Mouse (Mus musculus): ENCODE measurements around the gene Acss2.

Gene Acss2

DNA sequence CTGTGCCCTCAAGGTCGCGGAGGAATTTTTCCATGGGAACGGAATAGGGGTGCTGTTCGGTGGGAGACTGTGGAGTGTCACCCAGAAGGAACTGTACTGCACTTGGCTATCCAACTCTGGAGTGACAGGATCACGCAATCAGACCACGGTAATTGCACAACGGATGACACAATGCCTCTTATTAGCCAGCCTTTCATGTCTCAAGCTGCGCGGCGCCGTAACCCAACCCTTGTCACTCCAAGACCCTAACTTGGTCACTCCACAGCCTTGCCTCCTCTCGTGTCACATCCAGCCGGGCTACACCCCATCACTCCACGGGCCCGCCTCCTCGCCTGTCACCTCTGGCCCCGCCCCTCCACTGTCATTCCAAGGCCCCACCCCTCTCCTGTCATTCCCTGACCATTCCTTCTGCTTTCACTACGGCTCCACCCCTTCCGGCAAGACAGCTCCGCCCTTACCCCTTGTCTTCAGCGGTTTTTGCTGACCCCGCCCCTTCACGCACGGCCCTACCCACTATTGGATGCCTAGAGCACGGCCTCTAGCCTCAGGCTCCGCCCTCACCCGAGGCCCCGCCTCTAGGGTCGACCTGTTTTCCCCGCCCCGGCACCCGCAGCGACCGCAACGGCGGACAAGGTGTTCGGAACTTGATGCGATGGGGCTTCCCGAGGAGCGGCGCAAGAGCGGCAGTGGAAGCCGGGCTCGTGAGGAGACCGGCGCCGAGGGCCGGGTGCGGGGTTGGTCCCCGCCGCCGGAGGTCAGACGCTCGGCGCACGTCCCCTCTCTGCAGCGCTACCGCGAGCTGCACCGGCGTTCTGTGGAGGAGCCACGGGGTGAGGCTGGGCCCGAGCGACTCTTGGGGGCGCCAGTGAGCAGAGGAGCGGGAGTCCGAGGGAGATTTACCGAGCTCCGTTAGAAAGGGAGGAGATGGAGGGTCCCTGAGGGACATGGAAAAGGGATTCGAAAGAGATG lies at the start of gene Acss2, which contains the start of gene Ggt7:
TSS of gene Acss2 (plus strand) at position 494 of the 969 bp plus-strand sequence.
TSS of gene Ggt7 (minus strand) at position 783 of the 969 bp plus-strand sequence.
- DNase-seq (ENCODE audit: low read depth, low spot score): peak; percentile 94

DNA sequence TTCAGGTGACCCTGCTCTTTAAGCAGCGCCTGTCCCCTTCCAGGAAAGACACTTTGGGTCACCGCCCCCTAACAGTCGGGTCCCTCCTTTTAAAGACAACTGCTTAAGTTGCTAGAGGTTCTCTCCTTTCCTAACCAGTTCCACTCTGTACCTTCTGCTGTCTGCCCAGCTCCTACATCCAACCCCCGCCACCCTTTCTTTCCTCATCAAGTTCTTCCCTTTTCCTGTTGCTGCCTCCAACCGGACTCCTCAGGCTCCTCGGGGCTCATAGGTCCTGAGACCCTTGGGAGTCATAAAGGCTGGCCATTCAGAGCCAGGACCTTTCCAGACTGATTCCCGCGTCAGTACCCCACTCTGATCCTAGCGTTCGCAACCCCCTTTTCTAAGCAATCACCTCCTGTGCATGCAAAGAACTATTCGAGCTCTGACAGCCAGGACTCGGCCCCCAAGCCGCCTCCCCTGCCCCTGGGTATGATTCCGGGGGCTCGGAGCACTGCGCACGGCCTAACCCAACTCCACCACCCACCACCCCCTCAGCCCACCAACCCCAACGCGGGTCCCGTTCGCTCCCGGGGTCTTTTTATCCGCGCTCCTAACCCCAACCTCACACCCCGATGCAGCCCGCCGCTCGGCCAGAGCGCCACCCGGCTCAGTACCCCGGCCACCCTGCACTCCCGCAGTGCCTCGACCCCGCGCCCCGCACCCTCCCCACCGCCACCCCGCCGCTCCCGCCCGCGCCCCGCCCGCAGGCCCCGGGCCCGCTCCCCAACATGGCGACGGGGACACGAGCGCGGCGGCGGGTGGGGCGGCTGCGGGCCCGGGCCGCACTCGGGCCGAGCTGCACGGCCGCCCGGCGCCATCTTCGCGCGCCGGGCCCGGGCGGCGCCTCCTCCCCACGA lies 44.8 kb upstream of the Acss2 start:
- DNase-seq (ENCODE audit: low read depth, low spot score): peak; percentile 61

DNA sequence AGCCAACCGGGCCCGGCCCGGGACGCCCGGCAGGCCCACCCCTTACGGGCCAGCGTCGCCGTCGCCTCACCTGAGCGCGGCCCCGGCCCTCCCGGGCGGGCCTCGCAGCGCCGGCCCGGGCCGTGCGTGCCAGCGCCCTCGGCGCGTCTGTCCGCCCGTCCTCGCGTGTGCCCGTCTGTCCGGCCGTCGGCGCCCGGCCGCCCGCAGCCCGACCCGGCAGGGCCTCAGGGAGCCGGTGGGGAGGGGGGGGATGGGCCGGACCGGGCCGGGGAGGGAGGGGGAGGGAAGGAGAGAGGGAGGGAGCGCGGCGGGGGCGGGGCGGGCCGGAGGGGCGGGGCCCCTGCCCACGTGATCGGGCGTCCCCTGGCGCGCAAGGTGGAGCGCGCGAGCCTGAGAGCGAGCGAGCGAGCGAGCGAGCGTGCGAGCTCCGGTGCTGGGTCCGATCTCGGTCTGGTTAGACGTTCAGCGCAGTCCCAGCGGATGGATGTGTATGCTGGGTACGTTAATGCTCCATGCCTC lies 44.1 kb upstream of the Acss2 start, which contains the start of gene Ncoa6:
TSS of gene Ncoa6 (minus strand) at position 325 of the 519 bp plus-strand sequence.
- peak; percentile 67 for DNase-seq (ENCODE audit: low read depth, low spot score)

DNA sequence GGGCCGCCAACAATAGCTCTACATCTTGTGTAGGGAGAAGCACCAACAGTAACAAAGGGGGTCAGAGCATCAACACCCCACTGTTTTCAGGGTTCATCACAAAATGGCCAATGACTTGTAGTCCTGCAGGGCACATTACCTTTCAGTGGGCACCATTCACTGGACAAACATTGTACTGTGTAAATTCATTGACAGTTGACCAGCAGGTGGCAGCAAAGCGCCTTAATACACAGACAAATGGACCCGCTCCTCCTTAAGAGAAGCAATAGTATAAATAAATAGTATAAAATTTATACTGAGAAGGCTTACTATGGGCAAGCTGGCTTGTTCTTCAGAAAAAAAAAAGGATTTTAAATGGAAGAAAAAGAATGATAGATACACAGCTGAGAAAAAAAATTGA lies 35.7 kb upstream of the Acss2 start:
- peak; percentile 67 for DNase-seq (ENCODE audit: low read depth, low spot score)

DNA sequence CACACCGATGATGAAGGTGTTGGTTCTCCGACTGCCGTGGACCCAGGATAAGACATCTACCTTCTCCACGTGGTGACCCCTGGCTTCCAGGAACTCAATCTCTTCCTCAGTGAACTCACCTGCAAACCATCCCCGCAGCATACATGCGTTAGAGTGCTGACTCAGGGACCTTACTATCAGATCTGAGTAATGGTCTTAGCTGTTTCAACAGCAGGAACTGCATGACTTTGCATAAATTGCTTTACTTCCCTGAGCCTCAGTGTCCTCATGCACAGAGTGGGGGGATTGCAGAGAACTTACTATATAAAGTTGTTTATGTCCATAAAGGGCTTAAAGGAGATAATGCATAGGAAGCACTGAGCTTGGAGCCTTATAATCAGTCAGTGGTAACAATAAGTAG lies 26.8 kb upstream of the Acss2 start:
- no peak for DNase-seq (ENCODE audit: low read depth, low spot score)

DNA sequence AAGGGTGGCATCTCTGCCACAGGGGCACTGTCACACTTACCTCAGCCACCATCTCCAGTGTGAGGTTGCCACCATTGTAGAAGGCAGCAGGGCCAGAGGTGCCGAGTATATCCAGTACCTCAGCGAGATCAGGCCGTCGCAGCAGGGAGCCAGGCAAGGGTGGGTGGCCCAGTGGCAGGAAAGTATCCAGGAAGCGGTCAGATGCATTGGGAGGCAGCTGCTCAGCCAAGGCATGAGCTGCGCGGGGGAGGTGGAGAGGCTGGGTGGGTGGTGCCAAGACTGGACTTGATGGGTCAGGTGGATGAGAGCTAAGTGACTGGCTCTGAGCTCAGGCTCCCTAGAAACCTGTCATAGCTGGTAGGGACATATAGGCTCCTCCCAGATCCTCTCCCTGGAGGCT lies 15.2 kb upstream of the Acss2 start:
- no peak for DNase-seq (ENCODE audit: low read depth, low spot score)

DNA sequence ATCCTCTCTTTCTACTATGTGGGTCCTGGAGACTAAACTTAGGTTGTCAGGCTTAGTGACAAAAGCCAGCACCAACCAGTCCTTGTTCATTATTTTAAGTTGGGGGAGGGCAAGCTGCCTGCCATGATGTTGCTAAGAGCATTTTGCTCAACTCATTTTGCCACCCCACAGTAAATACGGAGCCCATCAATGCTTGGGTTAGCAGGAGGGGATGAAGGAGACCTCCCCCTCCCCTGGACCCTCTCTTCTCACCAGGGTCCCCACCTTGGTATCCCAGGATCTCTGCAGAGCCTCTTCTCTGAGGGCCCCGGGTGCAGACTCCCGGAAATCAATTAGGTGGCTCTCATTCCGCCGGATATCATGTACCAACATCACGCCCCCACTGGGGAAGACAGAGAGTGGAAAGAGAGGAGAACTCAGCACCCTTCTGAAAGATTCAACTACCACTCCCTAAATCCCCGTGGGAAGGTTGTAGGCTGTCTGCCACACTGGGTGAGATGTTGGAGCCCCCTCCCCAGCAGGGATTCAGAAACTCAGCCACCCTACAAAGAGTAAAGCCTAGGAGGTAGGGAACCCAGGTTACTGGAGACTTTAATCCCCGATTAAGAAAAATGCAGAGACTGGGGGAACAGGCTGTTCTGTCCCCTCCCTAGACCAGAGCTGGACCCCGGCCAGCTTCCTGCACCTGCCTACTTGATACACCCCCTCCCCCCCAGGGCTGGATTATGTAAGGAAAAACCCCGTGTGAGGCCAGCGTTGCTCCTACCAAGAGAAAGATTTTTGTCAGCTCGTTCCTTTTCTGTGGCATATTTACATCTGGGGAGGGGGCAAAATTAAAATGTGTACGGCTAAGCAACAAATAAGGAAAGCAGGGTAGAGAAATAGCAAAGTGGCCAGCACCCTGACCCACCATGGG lies 13.1 kb upstream of the Acss2 start:
- DNase-seq (ENCODE audit: low read depth, low spot score): no peak

DNA sequence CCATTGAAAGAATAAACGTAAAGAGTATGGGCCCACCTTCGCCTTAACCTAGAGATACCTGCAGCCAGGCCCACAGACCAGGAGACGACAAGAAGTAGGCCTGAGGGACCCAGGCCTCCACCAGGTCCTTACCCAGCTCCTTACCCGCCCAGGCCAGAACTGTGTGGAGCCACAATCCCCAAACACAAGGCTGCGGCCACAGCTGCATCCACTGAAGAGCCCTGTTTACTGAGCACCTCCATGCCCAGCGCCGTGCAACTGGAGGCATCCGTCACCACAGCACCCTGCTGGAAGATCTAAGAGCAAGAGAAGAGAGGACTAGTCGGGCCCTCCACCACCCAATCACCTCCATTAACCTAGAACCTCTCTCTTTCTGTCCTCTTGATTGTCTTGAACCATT lies 11.9 kb upstream of the Acss2 start:
- DNase-seq (ENCODE audit: low read depth, low spot score): no peak

DNA sequence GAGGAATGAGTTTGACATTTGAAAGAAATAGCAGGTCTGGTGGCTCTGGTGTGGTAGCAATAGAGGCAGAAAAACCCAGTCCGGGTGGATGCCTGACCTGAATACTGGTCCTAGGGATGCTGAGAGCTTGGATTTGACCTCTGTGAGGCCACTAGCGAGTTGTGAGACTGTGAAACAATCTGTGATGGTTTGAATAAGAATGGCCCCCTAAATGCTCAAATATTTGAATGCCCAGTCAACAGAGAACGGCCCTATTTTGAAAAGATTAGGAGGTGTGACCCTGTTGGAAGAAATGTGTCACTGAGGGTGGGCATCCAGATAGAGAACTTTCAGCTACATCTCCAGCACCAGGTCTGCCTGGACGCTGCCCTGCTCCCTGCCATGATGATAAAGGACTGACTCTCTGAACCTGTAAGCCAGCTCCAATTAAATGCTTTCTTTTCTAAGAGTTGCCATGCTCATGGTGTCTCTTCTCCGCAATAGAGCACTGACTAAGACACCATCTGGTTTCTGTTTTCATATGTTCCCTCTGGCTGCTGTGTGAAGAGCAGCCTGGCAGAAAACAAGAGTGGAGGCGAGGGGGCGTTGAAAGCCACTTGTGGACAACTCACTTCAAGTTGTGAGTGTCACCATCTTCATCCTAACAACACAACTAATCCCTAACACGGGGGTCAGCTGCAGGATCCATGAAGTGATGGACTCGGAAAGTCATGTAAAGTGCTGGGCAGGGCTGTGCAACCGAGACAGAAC lies 9.9 kb upstream of the Acss2 start:
- DNase-seq (ENCODE audit: low read depth, low spot score): no peak

DNA sequence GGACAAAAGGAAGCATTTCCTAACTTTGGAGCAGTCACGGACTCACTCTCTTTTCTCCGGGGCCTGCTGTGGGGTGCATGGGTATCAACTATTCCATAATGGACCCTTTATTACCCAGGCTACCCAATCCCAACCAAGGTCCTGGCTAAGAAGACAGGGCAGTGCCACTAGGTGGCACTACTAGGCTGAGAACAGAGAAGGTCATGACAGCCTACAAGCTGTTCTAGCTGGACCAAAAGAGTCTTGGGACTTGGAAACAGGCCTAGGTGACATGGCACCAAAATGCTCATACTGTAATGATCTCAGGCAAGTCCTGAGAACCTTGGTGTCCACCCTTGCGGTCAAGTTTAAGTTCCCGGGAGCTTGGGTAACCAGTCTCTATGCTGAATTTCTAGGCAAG lies 5.3 kb upstream of the Acss2 start:
- DNase-seq (ENCODE audit: low read depth, low spot score): peak; percentile 48

DNA sequence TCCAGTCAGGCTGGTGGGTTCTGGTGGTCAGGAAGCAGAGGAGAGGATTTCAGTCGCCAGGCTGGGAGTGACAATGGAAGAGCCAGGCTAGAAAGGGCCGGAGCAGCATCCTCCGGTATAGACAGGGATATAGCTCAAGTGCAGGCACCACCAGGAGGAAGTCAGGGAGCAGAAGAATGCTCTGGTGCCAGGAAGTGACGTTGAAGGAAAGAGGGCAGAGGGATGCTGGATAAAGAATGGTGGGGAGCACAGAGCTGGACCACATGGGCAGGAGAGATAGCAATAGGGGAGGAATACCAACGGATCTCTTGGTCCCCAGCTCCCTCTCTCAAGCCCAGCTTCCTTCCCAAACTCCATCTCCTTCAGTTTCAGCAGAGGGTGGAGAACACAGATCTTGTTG lies 4.2 kb upstream of the Acss2 start:
- no peak for DNase-seq (ENCODE audit: low read depth, low spot score)

DNA sequence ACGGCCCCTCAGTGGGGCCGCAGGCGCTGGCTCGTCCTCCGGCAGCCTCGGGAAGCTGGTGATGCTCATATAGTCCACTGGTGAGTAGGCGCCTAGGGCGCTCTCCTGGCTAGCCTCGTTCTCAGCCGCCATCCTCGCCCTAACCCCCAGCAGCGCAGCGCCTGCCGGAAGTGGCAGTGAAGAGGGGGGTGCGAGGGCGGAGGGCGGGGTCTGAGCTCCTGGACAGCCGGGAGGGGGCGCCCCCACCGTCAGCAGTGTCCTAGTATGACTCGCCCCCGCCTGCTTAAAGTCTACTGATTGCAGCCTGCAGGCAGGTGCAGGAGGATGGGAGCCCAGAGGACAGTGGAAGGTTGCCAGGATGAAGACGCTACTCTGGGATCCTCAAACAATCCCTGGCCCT lies 3.1 kb upstream of the Acss2 start:
- DNase-seq (ENCODE audit: low read depth, low spot score): no peak

DNA sequence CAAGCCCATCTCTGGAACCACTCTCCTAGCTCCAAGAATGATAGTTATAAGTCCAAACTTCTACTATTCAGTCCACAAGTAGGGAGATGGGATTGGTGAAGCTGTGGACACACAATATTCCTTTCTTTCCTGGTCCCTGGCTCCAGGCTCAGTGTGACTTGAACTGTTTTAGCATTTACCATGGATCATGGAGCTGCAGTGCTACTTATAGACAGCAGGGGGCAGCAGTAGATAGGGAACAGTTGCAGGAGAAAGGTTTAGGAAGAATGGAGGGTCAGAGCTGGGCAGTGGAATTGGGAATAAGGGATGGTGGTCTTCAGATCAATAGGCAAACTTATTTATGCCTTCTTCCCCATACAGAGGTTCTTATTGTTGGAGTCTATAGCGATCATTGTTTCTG lies 1.8 kb upstream of the Acss2 start:
- peak; percentile 63 for DNase-seq (ENCODE audit: low read depth, low spot score)

DNA sequence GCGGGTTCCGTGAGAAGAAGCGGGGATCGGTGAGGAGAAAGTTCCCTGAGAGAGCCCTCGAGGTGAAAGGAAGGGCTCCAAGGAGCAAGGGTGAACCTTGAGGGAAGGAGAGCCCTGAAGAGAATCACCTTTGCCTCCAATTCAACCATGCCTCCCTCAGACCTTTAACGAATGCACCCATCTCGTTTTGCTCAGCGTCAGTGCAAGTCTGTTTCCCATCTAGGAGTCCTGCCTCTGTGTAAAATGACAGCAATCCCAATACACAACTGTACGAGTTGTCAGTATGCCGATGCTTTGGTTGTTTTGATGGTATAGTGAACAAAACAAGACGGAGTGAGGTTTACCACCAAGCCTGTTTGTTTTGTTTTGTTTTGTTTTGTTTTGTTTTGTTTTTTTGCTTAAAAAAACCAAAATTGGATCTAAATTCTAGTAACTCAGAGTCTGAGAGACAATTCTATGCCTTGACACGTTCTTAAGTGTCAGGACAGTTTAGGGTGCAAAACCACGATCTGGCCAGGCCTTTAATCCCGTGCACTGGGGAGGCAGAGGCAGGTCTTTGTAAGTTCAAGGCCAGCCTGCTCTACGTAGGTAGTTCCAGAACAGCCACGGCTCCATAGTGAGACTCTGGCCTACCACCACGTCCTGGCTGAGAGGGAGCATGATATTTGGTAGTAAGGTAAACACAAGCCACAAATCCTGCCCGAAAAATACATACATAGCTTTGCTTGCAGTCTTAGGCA lies 953 bp downstream of the Acss2 start:
- no peak for DNase-seq (ENCODE audit: low read depth, low spot score)

DNA sequence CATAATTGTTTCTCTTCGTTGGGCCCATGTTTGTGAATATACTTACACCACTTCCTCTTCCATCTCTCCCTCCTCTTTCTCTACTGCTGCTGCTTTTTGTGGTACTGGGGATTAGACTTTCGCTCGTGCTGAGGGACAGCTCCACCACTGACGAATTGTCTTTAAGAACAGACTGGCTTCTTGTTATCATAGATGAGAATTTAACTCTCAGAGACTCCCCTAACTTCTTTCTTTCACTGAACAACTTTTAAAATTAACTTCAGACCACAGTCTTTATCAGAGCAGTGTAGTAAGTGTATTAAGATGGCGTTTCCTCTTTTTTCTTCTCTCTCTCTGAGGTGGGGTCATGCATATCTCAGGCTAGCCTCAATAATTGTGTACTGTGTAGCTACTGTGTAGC lies 6.0 kb downstream of the Acss2 start:
- DNase-seq (ENCODE audit: low read depth, low spot score): no peak

DNA sequence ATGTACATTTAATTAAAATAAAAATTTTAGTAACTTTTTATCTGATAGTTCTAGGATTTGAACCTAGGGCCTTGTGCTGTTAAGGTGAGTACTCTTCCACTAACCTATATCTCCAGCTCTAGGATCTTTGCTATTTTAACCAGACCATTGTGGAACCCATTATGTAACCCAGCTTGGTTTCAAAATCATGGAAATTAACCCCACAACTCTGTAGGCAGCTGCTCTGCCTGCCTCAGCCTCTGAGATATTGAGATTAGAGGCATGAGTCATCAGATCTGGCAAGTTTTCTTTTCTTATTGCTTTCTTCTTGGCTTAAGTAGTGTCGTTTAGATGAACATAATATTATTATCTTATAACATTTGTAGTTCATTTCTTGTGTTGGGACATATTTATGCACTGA lies 6.6 kb downstream of the Acss2 start:
- DNase-seq (ENCODE audit: low read depth, low spot score): no peak

DNA sequence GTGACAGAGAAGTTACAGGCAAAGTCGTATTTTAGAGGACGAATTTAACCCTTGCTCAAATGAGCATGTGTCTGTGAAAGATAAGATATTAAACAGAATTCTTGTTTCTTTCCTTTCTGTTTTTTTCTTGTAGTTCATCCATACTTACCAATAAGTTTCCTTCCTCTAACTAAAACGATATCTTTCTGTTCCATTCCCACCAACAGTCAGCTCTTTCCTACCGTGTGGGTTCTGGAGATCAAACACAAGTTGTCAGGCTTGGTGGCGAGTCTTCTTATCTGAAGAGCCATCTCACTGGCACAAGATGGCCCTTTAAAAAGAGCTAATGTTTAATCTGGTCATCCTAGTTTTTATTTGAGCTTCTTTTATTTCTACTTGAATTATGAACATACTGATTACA lies 9.6 kb downstream of the Acss2 start:
- no peak for DNase-seq (ENCODE audit: low read depth, low spot score)

DNA sequence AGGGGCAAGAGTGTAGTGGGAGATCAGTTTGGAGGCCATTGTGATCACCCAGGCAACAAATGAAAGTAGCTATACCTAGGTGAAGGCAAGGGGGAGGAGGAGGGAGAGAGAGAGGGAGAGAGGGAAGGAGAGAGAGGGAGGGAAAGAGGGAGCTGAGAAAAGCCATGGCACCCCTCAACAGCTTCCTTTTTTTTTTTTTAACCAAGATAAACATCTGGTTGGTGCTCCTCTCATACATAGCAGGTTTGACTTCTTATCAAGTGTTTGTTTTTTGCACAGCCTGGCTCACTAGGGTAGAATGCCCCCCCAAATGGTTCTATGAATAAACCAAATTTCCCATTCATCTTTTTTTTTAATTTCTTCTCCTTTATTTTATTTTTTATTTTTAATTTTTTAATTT lies 18.5 kb downstream of the Acss2 start:
- no peak for DNase-seq (ENCODE audit: low read depth, low spot score)

DNA sequence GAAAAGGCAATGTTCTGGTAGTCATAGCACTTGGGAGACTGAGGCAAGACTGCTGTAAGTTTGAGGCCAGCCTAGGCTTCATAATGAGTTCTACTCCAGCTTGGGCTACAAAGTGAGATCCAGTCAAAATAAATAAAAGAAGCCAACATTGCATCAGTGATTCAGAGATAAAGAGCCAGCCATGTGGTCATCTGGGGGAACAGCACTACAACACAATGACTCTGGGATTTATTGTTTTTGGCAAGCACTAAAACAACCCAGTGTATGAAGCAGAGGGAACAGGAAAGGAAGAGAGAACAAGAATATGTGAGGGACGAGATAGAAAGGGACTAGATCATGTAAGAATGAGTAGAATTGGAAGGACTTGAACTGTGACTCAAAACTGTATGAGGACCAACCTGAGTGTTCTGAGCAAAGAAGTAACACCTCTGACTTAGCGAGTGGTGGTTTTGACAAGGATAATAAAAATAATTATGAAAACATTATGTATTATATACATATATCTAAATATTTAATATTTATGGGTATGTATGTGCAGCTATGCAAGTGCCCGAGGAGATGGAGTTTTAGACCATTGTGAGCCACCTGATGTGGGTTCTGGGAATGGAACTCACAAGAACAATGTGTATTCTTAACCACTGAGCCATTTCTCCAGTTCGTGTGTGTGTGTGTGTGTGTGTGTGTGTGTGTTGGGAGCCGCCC lies 20.2 kb downstream of the Acss2 start:
- DNase-seq (ENCODE audit: low read depth, low spot score): no peak
